Mouse (Mus musculus) B cell, adult 2 months (primary cell): Measurements from ENCODE around the gene Filip1.
A peak's percentile ranks its signal among the peaks of the same experiment; 100 is the strongest.

Experiments
- DNase-seq, 2 experiments: peaks; one replicate each; pipeline ENCODE4 v3.0.0; 2022

Filip1 gene

GRCm38 (mm10) chr9:79979274-79979673 is 33.4 kb downstream of the Filip1 start:
- no peak for DNase-seq

GRCm38 (mm10) chr9:79978228-79979024 is 34.2 kb downstream of the Filip1 start:
- DNase-seq = no peak

- peak; percentile 19 to 29 for DNase-seq
Observed at GRCm38 (mm10) chr9:79977549-79977971, 35.1 kb downstream of the Filip1 start.

GRCm38 (mm10) chr9:79976789-79977188 is 35.9 kb downstream of the Filip1 start:
- DNase-seq = no peak

GRCm38 (mm10) chr9:79975121-79975520 is 37.5 kb downstream of the Filip1 start:
- DNase-seq = no peak

GRCm38 (mm10) chr9:79973582-79973981 is 39.1 kb downstream of the Filip1 start:
- DNase-seq = no peak

- DNase-seq = no peak
Observed at GRCm38 (mm10) chr9:79972705-79973104, 39.9 kb downstream of the Filip1 start.

GRCm38 (mm10) chr9:79971619-79972018 is 41.0 kb downstream of the Filip1 start:
- no peak for DNase-seq

GRCm38 (mm10) chr9:79970659-79971118 is 42.0 kb downstream of the Filip1 start:
- DNase-seq = peak in 1 of 2 experiments; percentile 10

GRCm38 (mm10) chr9:79969544-79969943 is 43.1 kb downstream of the Filip1 start:
- no peak for DNase-seq

GRCm38 (mm10) chr9:79966711-79967487 is 45.8 kb downstream of the Filip1 start:
- DNase-seq = no peak

GRCm38 (mm10) chr9:79965600-79966392 is 46.9 kb downstream of the Filip1 start:
- no peak for DNase-seq

- no peak for DNase-seq
Observed at GRCm38 (mm10) chr9:79965003-79965402, 47.6 kb downstream of the Filip1 start.

GRCm38 (mm10) chr9:79961630-79962285 is 50.9 kb downstream of the Filip1 start:
- no peak for DNase-seq

- DNase-seq = no peak
Observed at GRCm38 (mm10) chr9:79960453-79960852, 52.2 kb downstream of the Filip1 start.

- no peak for DNase-seq
Observed at GRCm38 (mm10) chr9:79958395-79958794, 54.3 kb downstream of the Filip1 start.

- no peak for DNase-seq
Observed at GRCm38 (mm10) chr9:79954944-79955343, 57.7 kb downstream of the Filip1 start.

- no peak for DNase-seq
Observed at GRCm38 (mm10) chr9:79951984-79952383, 60.7 kb downstream of the Filip1 start.

- DNase-seq = peak in 1 of 2 experiments; percentile 3
Observed at GRCm38 (mm10) chr9:79951339-79951738, 61.3 kb downstream of the Filip1 start.

- DNase-seq = no peak
Observed at GRCm38 (mm10) chr9:79950666-79951065, 62.0 kb downstream of the Filip1 start.

GRCm38 (mm10) chr9:79950038-79950437 is 62.6 kb downstream of the Filip1 start:
- no peak for DNase-seq

GRCm38 (mm10) chr9:79948376-79948775 is 64.3 kb downstream of the Filip1 start:
- DNase-seq = no peak
